Comparison of ENCODE assay signal across 14 mouse cellular contexts in genomic region chr7:101361767-101362166, GRCm38 (mm10). TPM values are rescaled to one million over a fixed set of nuclear protein-coding genes. Genes with fewer than 3 reads are reported as not detected.
DNase-seq lines count a peak whose midpoint lies in the region; ATAC-seq and TF ChIP-seq lines count a peak whose summit lies in the region.
"Had no signal": no experiment of that assay in that cellular context is flagged by ENCODE, and none has a peak within 500 bp of the region (broad histone marks: within the 10 kb centered on the region; RNA-seq: fewer than 3 reads in every experiment).

No protein-coding gene starts in this region.

- peaks cover 21% of the 10 kb centered on the region; the same call in 1 of the 2 replicates for H3K4me1 ChIP-seq in heart, embryonic 13.5 days
- peaks cover 39% of the 10 kb centered on the region for H3K4me1 ChIP-seq in liver, postnatal 0 days (ENCODE audit: insufficient read depth)

- no peak overlapping the region for H3K4me3 ChIP-seq in heart, embryonic 13.5 days
- H3K4me3 ChIP-seq in liver, postnatal 0 days (ENCODE audit: low read depth, low read length): peak overlapping the region; percentile 5
- H3K4me3 ChIP-seq: forebrain, embryonic 12.5 days had no signal

- TF ChIP-seq CTCF in liver, postnatal 0 days (IDR thresholded peaks at IDR 0.05; ENCODE audit: low read depth): no peak

- WGBS in heart, embryonic 13.5 days: 71% methylated on average over 4 of the region's 4 CpGs
- 58% methylated on average over 4 of the region's 4 CpGs for WGBS in liver, postnatal 0 days (ENCODE audit: insufficient replicate concordance)

- no peak for TF ChIP-seq EP300 in liver, postnatal 0 days (IDR thresholded peaks at IDR 0.05; ENCODE audit: low read depth)

- DNase-seq in heart, postnatal 25 days (ENCODE audit: low spot score): no peak
- peak; percentile 27 for DNase-seq in urinary bladder, postnatal 14 days (ENCODE audit: low spot score)
- DNase-seq in urinary bladder, postnatal 36 days (ENCODE audit: low spot score in 2 of 2): no peak
- DNase-seq in liver, postnatal 0 days: no peak
- DNase-seq in heart, adult 18-20 months: no peak
- no peak for DNase-seq in left cerebral cortex, postnatal 25 days (ENCODE audit: low spot score in 2 of 2)
- no peak for DNase-seq in urinary bladder, postnatal 25 days (ENCODE audit: low spot score)
- DNase-seq: heart, postnatal 4 days; thymus, adult 2 months had no signal

- H3K4me2 ChIP-seq in heart, embryonic 13.5 days: no peak overlapping the region
- H3K4me2 ChIP-seq in liver, postnatal 0 days (ENCODE audit: low read depth, low read length): peak overlapping the region; percentile 48
- H3K4me2 ChIP-seq: forebrain, embryonic 12.5 days had no signal

- no peaks in the 10 kb centered on the region for H3K27me3 ChIP-seq in heart, embryonic 13.5 days (replicated peaks)
- no peaks in the 10 kb centered on the region for H3K27me3 ChIP-seq in liver, postnatal 0 days (ENCODE audit: insufficient read depth, low read length)
- H3K27me3 ChIP-seq: forebrain, embryonic 12.5 days had no signal

- intact Hi-C loops in heart, postnatal 25 days (cut with DNase I): no loop called here
- intact Hi-C loops in left cerebral cortex, postnatal 25 days (cut with DNase I): no loop called here

- no peaks in the 10 kb centered on the region for H3K9me3 ChIP-seq in heart, embryonic 13.5 days
- no peaks in the 10 kb centered on the region for H3K9me3 ChIP-seq in liver, postnatal 0 days (ENCODE audit: low read length)
- H3K9me3 ChIP-seq: forebrain, embryonic 12.5 days had no signal

- no peaks in the 10 kb centered on the region for H3K36me3 ChIP-seq in heart, embryonic 13.5 days
- H3K36me3 ChIP-seq in liver, postnatal 0 days (replicated peaks; ENCODE audit: insufficient read depth, low read length): no peaks in the 10 kb centered on the region
- H3K36me3 ChIP-seq: forebrain, embryonic 12.5 days had no signal

- H3K27ac ChIP-seq in heart, embryonic 13.5 days (replicated peaks): no peak overlapping the region
- H3K27ac ChIP-seq in liver, postnatal 0 days (ENCODE audit: low read depth): peak overlapping the region; percentile 84
- H3K27ac ChIP-seq: forebrain, embryonic 12.5 days had no signal

- no peak for ATAC-seq in heart, embryonic 13.5 days (ENCODE audit: extremely low read depth, insufficient number of reproducible peaks, low FRiP score, low TSS enrichment)
- ATAC-seq in liver, postnatal 0 days: no peak
- ATAC-seq: CD4-positive, CD25-positive, alpha-beta regulatory T cell, adult 4 months had no signal

- peak overlapping the region; percentile 19; the same call in 1 of the 2 replicates for H3K9ac ChIP-seq in heart, embryonic 13.5 days
- H3K9ac ChIP-seq in liver, postnatal 0 days (replicated peaks): peak overlapping the region; percentile 27; the same call in 1 of the 2 replicates
- H3K9ac ChIP-seq: forebrain, embryonic 12.5 days had no signal

RNA-seq across cellular contexts. Expression of gene Arap1, which starts 13.9 kb away (rescaled TPM):
- polyA plus RNA-seq in heart, embryonic 13.5 days (2015; fragmentation: Nextera tagmentation; extraction: Ambion mirVana): 25.6 and 26.3 TPM in 2 replicates
- 10 to 100 TPM; 31.6 to 35.9 TPM for total RNA-seq in heart, postnatal 25 days (2021)
- polyA plus RNA-seq in liver, postnatal 0 days (2015; fragmentation: Nextera tagmentation; extraction: Ambion mirVana): 16.0 and 18.1 TPM in 2 replicates
- total RNA-seq in heart, adult 18-20 months (2021): 10 to 100 TPM; 31.3 to 35.1 TPM
- 10 to 100 TPM; 17.9 to 19.9 TPM for total RNA-seq in left cerebral cortex, postnatal 25 days (2021)

RNA-seq across cellular contexts. Expression of gene Stard10, which starts 44.9 kb away (rescaled TPM):
- polyA plus RNA-seq in heart, embryonic 13.5 days (2015; fragmentation: Nextera tagmentation; extraction: Ambion mirVana): 32.9 and 35.4 TPM in 2 replicates
- 10 to 100 TPM; 57.4 to 65.4 TPM for total RNA-seq in heart, postnatal 25 days (2021)
- 361 and 384 TPM in 2 replicates for polyA plus RNA-seq in liver, postnatal 0 days (2015; fragmentation: Nextera tagmentation; extraction: Ambion mirVana)
- total RNA-seq in heart, adult 18-20 months (2021): 10 to 100 TPM; 68.5 to 72.5 TPM
- total RNA-seq in left cerebral cortex, postnatal 25 days (2021): 10 to 100 TPM; 60.4 to 66.1 TPM

RNA-seq across cellular contexts. Expression of gene Gm45837, which starts 48.9 kb away (rescaled TPM):
- not detected in 2 replicates for polyA plus RNA-seq in heart, embryonic 13.5 days (2015; fragmentation: Nextera tagmentation; extraction: Ambion mirVana)
- total RNA-seq in heart, postnatal 25 days (2021): not detected
- polyA plus RNA-seq in liver, postnatal 0 days (2015; fragmentation: Nextera tagmentation; extraction: Ambion mirVana): not detected in 2 replicates
- 1 to 10 TPM; 2.6 to 3.0 TPM for total RNA-seq in heart, adult 18-20 months (2021)
- total RNA-seq in left cerebral cortex, postnatal 25 days (2021): not detected
- polyA plus RNA-seq: forebrain, embryonic 12.5 days; gonadal fat pad, adult 2 months; neural tube, embryonic 11.5 days; thymus, adult 2 months had no signal

RNA-seq across cellular contexts. Expression of gene Atg16l2, which starts 59.7 kb away (rescaled TPM):
- polyA plus RNA-seq in heart, embryonic 13.5 days (2015; fragmentation: Nextera tagmentation; extraction: Ambion mirVana): 23.0 and 28.0 TPM in 2 replicates
- 10 to 100 TPM; 11.4 to 12.6 TPM for total RNA-seq in heart, postnatal 25 days (2021)
- 4.9 and 5.3 TPM in 2 replicates for polyA plus RNA-seq in liver, postnatal 0 days (2015; fragmentation: Nextera tagmentation; extraction: Ambion mirVana)
- 1 to 10 TPM; 5.5 to 7.4 TPM for total RNA-seq in heart, adult 18-20 months (2021)
- 10 to 100 TPM; 49.9 to 59.4 TPM for total RNA-seq in left cerebral cortex, postnatal 25 days (2021)

RNA-seq across cellular contexts. Expression of gene Pde2a, which starts 59.7 kb away (rescaled TPM):
- 10.4 and 11.5 TPM in 2 replicates for polyA plus RNA-seq in heart, embryonic 13.5 days (2015; fragmentation: Nextera tagmentation; extraction: Ambion mirVana)
- total RNA-seq in heart, postnatal 25 days (2021): 10 to 100 TPM; 63.6 to 65.9 TPM
- 14.8 and 15.8 TPM in 2 replicates for polyA plus RNA-seq in liver, postnatal 0 days (2015; fragmentation: Nextera tagmentation; extraction: Ambion mirVana)
- 10 to 100 TPM; 43.4 to 49.6 TPM for total RNA-seq in heart, adult 18-20 months (2021)
- 100 to 1,000 TPM; 377 to 383 TPM for total RNA-seq in left cerebral cortex, postnatal 25 days (2021)
